Mouse (Mus musculus) frontal cortex, adult (tissue): ENCODE data around the gene Tpp1.
A peak's percentile ranks its signal among the peaks of the same experiment; 100 is the strongest.
"Not testable (repeated sequence)": the region's sequence is repeated elsewhere in the genome, so short reads cannot be mapped to it uniquely, and the experiment has no call there.

Experiments used
- ATAC-seq: cut with Nextera tagmentation; 2 replicates; pipeline ENCODE4 v1.9.2; 2017; ENCODE audit warnings: mild to moderate bottlenecking, moderate library complexity, mixed read lengths; ENCODE audit not compliant: low TSS enrichment

Gene Tpp1

DNA sequence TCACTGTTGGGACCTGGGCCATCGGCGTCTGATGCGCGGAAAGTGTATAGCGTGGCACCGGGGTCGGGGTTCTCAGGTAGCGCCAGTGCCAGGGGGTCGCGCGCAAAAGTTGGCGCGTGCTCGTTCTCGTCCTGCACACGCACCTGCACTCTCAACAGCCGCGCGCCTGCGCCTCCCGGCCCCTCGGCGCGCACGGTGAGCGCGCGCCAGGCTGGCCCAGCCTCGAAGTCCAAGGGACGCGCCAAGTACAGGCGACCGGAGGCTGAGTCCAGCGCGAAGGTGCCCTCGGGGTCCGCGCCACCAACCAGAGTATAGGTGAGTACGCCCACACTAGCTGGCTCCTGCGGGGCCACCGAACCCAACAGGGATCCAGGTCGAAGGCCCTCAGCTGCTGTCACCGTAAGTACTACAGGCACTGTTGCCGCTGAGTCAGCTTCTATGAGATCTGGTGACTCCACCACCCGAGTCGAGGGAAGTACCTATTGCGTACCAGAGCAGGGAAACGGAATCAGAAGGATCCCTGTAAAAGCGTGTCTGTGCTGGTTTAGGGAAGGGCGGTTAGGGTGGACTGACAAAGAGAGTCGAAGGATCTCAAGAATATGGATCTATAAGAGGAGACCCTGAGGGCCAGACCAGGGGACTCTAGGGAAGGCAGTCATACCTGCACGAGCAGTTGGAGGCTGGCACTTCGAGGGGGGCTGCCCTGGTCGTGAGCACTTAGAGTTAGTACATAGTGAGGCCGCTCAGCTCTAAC is 10.7 kb upstream of the Tpp1 start:
- peak; percentile 48; the same call in 1 of the 2 replicates for ATAC-seq

DNA sequence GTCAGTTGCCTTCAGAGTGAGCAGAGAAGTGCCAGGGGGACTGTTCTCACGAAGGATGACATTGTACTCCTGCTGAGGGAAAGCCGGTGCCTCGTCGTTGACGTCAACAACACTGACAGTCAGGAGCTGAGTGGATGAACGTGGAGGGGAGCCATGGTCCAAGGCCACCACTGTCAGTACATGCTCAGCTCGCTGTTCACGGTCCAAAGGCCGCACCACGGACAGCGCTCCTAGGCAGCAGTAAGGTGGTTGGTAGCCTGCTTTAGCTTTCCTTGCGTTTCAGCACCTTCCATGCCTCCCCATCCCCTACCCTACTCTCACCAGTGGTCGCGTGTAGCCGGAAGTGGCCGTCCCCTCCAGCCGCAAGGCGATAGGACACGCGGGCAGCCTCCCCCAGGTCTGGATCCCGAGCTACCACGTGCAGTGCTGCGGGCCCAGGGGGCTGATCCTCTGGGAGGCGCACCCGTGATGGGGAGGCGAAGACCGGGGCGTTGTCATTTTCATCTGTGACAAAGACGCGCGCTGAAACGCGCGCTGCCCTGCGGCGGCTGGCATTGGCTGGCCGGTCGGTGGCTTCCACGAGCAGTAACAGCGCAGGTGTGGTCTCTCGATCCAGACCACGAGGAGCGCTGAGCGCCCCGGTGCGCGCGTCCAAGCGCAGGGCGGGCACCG is 9.9 kb upstream of the Tpp1 start:
- ATAC-seq, result peak; percentile 44; the same call in 1 of the 2 replicates

DNA sequence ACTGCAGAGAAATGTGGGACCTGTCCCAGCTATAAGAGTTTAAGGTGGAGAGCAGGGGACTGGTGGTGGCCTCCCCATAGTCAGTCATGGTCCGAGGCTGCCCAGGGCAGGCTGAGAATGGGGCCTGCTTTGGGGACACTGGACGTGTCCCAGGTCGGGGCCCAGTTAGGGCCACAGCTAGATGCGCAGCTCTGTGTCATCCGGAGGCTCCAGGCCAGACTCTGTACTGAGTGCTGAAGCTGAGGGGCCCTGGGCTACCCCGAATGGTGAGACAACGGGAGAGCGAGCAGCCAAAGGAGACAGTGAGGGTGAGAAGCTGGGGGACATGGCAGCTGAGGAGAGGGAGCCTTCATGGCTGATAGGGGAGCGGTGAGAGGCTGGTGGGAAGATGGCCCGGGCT is 1.2 kb upstream of the Tpp1 start:
- ATAC-seq, result no peak

DNA sequence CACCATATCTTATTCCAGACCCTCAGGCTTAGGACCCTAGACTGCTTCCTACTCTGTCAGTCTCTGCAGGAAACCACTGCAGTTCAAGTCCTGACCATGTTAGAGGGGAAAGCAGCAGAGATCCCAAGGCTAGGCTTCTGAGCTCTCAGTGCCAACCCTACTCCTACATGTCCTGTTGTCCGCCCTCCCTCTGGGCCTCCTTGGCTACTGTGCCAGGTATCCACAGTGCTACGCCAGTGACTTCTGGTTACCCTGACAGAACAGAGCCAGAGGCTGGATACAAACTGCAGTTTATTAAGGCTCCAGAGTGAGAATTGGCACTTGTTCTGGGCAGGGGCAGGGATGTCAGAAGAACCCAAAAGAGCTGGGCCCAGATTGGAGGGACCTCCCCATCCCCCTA is 681 bp upstream of the Tpp1 start:
- peak; percentile 21; the same call in 1 of the 2 replicates for ATAC-seq

DNA sequence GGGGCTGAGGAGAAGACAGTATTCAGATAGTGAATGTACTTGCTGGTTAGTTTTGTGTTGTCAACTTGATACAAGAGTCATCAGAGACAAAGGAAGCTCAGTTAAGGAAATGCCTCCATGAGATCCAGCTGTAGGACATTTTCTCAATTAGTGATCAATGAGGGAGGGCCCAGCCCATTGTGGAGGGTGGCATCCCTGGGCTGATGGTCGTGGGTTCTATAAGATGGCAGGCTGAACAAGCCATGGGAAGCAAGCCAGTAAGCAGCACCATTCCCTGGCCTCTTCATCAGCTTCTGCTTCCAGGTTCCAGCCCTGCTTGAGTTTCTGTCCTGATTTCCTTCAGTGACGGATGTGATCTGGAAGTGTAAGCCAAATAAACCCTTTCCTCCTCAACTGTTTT is 4.3 kb downstream of the Tpp1 start:
- no peak for ATAC-seq

DNA sequence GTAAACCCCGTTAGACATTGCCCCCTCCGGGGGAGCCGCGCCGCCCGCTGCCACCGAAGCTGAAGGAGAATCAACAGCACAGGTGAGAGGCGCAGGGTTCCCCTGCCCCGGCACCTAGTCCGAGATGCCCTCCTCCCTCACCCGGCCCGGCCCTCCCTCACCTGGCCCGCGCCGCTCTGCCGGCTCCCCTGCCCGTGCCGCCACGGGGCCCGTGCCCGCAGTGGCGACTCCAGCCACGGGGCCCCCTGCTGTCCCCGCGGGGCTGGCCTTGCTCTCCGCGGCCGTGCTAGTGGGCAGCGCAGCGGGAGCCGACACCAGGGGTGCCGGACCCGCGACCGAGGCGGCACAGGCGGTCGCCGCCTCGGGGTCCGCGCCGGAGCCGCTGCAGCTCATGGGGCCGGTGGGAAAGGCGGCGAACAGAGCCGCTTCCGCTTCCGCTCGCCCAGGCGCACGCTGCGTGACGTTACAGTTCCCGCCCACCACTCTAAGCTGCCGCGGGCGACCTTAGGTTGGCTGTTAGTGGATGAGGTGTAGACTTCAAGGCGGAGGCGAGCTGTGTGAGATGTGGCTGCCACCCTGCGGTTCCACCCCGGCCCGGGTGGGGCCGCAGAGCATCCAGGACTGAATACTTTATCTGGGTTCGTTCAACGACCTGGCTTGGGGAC is 8.0 kb downstream of the Tpp1 start, which contains the start of gene Taf10:
Gene Taf10 (minus strand): TSS at position 436 of the 665 bp plus-strand sequence.
- peak; percentile 97 for ATAC-seq

DNA sequence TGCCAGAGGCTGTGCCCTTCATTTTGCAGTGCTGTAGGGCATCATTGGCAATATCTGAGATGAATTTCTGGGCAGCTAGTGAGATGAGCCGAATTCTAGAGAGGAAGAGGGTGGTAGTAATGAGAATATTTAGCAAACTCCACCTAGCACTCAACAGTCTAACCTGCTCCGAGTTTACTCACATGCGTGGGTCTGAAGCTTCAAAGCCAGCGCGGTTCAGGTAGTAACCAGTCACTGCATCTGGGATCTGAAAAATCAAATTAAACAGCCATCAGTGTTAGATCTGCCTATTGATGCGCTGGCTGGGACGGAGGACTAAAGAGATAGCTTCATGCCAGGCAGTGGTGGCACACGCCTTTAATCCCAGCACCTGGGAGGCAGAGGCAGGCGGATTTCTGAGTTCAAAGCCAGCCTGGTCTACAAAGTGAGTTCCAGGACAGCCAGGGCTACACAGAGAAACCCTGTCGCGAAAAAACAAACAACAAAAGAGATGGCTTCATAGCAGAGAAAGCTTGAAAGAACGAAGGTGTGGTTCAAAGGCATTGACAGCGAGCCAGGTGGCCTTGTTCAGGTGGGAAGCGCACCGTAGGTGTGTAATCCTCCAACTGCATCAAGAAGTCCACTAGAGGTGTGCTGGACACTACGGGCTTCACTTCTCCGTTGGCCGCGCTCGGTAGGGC is 8.6 kb downstream of the Tpp1 start:
- ATAC-seq, result not testable (repeated sequence)

DNA sequence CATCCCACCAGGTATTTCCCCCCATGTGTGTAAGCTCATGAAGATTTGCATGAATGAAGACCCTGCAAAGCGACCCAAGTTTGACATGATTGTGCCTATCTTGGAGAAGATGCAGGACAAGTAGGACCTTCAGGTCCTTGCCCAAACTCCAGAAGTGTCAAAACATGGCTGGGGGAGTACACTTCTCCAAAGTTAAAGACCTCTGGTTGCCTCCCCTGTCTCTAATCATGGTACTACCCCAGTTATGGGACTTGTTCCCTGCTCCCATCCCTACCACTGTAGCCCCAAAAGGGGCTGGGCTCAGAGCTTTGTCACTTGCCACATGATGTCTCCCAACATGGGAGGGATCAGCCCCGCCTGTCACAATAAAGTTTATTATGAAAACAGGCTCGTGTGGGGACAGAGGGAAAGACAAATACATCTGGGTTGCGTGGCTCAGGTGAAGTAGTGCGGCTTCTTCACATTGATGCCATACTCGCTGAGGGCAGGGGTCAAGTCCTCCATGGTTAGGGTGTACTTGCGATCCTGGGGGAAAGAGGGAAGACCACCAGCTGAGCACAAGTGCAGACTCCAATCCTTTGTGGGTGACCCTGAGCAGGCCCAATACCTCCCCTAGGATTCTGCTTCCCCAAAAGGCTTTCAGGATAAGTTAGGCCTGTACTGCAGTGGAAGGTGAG is 9.4 kb downstream of the Tpp1 start:
- not testable (repeated sequence) for ATAC-seq

DNA sequence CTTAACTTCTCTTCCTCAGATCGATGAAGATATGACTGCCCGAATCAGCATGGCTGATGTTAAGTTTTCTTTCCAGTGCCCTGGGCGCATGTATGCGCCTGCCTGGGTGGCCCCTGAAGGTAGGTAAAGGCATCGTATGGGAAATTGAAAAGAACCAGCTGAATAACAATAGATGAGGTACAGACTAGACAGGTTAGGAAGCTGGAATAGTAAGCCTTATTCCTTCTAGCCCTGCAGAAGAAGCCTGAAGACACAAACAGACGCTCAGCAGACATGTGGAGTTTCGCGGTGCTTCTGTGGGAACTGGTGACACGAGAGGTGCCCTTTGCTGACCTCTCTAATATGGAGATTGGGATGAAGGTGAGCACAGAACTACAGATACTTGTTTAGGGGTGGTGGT is 10.1 kb downstream of the Tpp1 start:
- no peak for ATAC-seq

DNA sequence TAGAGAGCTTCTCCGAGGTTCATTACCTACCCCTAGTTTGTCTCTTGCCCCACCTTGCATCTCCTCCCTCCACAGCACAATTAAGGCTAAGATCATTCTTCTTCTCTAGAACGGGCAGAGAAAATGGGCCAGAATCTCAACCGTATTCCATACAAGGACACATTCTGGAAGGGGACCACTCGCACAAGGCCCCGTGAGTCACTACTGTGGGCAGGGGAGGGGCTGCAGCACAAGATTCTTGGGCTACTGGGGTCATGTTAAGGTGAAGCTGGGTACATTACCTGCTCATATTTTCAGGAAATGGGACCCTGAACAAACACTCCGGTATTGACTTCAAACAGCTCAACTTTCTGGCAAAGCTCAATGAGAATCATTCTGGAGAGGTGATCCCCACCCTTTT is 11.2 kb downstream of the Tpp1 start:
- ATAC-seq, result no peak

DNA sequence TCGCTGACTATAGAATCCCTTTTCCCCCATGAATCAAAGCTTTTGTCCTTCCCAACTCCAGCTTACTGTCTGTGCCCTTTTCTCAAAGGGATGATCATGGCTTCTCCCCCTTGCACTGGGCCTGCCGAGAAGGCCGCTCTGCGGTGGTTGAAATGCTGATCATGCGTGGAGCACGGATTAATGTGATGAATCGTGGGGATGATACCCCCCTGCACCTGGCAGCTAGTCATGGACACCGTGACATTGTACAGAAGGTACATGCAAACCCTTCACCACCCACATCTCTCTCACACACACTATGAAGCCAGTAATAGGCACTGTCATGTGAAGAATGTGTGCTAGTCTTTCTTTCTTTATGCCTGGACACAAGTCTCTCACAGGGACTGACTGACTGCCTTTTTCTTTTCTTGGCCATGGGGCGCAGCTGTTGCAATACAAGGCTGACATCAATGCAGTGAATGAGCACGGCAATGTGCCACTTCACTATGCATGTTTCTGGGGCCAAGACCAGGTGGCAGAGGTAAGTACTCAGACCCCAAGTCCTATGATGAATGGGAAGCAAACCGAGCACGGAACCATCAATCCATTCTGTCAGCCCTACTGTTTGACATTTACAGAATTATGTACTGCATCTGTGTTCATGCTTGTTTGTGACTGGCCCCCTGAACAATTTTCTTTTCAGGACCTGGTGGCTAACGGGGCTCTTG is 11.8 kb downstream of the Tpp1 start:
- no peak for ATAC-seq

DNA sequence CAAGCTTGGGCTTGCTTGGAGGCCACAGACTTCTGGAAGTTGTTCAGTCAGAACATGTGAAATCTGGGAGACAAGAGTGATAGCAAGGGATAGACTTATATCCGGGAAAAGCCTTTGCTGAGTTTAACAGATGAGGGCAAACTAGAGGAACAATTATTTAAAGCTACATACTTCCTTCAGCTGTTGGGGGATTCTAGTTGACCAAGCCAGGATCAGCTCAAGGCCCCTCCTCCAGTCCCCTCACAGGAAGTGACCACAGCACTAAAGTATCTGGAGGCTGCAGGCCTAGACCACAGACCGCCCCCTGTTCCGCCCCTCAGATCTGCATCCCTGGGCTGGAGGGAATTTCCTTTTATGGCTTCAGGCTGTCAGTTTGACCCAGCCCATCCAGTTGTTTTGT is 13.1 kb downstream of the Tpp1 start:
- ATAC-seq, result no peak

DNA sequence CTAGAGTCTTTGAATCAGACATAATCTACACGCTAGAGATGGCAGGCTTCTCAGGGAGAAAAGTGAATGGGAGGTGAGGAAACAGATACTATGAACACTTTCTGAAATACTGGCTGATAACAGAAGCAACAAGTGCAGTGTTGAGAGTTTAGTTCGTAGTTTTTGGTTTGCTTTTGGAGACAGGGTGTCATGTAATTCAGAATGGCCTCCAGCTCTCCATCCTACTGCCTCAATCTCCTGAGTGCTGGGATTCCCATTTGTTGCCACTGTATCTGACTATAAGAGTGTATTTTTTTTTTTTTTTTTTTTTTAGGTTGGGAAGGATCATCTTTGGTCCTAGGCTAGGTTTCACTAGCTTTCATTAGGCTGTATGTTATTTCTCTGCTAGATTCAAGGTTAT is 13.7 kb downstream of the Tpp1 start:
- no peak for ATAC-seq

DNA sequence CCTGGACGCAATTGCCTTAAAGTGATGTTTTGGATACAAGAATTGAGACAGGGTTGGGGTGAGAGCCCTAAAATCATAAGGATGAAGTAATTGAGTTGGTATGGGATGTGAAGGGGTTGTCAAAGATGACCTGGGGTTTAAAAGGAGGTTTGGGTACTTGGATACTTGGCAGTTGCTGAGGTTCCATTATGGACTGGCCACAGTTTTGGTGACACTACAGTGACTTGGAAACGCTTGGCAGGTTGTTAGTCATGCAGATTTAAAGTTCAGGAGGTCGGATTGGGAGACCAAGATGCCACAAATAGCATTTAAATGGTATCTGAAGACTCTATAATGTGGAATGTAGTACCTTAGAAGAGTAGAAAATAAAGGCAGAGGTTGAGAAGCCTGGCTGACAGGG is 14.4 kb downstream of the Tpp1 start:
- no peak for ATAC-seq

DNA sequence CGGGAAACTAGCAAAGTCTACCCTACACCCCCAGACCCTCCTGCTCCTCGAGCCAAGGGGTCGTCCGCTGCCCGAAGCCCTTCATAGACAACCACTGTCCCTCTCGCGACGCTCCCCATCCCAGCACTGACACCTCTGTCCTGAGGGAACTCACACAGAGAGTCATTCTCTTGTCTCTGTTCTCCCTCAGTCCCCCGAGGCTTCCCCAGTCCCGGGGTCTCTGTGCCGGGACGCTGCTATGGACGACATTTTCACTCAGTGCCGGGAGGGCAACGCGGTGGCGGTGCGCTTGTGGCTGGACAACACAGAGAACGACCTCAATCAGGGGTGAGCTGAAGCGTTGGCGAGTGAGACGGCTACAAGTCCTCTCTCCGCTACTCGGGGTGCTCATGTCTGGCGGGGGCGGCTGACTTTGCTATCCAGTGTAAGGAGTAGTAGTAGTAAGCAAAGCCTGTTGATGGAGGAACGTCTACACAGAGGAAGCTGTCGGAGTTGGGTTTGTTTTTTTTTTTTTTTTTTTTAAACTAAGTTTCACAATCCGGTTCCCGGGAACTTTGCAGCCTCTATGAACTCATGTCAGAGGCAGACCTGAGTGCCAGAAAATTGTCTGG is 15.0 kb downstream of the Tpp1 start, which contains the start of gene Rrp8:
Gene Rrp8 (minus strand): TSS at position 475 of the 611 bp plus-strand sequence.
- peak; percentile 38 for ATAC-seq

DNA sequence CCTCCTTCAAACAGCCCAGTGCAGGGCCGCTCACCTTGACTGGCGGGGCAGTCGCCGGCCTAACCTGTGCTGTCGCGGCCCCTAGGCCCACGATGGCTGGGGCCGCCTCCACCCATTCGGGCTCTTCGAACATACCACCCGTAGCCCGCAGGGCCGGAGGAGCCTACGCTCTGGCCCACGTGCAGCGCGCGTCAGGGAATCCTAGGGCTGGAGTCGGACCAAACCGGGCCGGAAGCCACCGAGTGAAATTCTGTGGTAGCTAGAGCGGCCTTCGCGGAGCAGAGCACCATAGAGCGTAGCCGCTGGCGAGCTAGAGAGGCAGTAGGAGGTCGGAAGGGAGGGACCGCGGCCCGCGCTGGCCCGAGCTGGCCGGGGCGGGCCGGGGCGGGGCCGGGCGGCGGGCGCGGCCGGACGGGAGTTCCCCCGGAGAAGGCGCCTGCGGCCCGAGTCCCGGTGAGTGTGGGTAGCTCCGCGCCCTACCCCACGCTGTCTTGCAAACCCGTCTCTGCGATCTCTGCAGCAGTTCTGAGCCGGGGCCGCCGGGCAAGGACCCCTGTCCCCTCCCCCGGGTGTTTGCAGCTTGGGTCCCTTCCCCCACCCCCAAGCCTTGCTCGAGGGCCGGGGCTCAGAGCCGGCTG is 15.7 kb downstream of the Tpp1 start, which contains the start of gene Ilk:
Gene Ilk (plus strand): TSS at position 329 of the 638 bp plus-strand sequence.
- ATAC-seq, result peak; percentile 95

DNA sequence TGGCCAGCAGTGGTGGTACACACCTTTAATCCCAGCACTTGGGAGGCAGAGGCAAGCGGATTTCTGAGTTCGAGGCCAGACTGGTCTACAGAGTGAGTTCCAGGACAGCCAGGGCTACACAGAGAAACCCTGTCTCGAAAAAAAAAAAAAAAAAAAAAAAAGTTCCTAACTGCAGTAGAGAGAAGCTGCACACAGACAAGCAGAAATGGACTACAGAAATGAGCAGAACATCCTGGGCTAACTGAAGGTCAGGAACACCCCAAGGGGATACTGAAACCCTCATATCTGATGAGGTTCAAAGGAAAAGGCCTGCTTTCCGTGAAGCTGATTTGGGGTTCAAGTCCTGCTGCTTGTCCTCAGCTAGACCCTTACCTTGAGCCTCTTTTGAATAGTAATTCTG is 16.6 kb downstream of the Tpp1 start:
- not testable (repeated sequence) for ATAC-seq

DNA sequence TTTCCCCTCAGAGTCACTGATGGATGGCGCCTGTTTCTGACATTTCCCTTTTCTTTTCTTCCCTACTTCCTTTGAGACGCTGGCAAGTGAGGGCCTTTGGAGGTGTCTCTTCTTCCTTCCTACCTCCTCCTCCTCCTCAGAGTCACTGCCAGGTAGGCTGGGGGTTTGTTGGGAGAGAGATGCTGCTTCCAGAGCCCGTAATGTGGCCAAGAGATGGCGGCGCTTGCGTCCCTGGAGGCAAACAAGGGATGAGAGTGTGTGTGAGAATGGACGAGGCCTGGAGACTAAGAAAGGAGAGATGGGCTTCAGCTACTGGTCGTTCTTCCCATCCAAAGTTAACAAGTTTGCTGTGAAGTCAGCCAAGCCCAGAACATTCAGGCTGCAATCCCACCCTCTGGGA is 17.2 kb downstream of the Tpp1 start:
- no peak for ATAC-seq

DNA sequence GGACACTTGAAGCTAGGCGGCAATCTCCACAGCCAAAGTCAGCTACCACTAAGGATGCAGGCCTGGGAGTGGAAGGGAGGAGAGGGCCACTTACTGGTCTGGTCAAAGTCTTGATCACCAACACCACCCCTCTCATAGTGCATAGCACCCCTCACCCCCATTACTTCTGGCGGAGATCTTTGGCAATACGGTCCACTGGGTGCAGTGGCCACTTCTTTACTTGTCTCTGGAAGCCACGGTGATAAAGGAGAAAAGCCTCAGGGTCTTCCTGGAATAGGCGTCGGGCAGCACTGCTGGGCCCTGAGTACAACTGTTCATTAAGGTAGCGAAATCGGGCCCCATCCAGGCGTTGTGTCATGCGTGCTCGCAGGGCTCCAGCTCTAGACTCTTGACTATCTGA is 18.2 kb downstream of the Tpp1 start:
- ATAC-seq, result no peak
